Mouse (Mus musculus) retina, postnatal 1 day (tissue): Measurements from ENCODE around the gene Parvb.

Experiments
- DNase-seq: peaks from one replicate; pipeline ENCODE4 v3.0.0-alpha.2; 2012

The Parvb gene

DNA sequence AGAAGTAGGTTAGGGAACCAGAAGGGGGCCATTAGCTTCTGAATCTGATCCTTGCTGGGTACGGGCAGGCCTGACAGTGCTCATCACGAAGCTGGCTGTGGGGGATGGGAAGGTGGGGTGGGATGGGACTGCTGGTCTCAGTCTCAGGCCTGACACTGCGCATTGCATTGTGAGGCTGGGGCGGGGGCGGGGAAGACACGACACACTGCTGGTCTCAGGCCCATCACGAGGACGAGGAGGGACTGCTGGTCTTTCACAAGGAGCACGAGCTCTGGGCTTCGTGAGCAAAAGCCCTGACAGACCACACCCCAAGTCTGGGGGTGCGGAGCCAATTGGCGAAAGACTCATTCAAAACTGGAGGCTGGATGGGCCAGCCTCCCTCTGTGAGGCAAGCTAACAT is 93.9 kb downstream of the Parvb start:
- DNase-seq, result no peak

GRCm38 (mm10) chr15:84328870-84329269 is 97.0 kb downstream of the Parvb start:
- DNase-seq, result no peak

DNA sequence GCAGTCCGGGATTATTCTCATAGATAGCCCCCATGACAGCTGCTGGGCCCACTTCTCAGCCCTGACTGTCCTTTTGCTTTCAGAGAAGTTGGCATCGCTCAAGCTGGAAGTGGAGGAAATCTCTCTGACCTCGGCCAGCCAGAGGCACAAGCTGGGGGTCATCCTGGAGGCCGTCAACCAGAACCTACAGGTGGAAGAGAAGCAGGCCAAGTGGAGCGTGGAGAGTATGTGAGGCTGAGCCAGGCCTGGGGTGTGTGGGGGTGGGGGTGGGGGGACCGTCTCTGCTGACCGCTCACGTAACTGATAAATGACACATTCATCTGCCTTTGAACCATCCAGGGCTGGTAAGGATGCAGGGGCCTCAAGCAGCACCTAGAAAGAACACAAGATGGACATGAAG is 98.1 kb downstream of the Parvb start:
- DNase-seq, result no peak

- no peak for DNase-seq
Observed at GRCm38 (mm10) chr15:84331066-84331612, 99.3 kb downstream of the Parvb start.

- DNase-seq, result no peak
Observed at GRCm38 (mm10) chr15:84336281-84336817, 104.5 kb downstream of the Parvb start.

DNA sequence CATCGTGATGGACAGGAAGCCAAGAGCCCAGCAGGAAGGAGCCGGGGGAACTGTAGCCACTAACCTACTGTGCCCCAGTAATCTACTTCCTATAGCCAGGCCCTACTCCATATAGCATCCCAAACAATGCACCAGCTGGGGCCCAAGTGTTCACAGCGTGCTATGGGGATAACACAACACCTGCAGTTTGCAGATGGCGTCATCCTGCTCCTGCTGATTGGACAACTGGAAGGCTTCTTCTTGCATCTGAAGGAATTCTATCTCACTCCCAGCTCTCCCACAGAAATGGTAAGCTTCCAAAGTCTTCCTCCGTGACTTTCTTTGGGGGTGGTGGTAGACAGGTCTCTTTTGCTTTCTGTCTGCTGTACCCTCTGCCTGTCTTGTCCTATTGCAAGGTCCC is 105.8 kb downstream of the Parvb start:
- no peak for DNase-seq

- DNase-seq, result no peak
Observed at GRCm38 (mm10) chr15:84340926-84341325, 109.1 kb downstream of the Parvb start.

GRCm38 (mm10) chr15:84348769-84349168 is 116.9 kb downstream of the Parvb start:
- no peak for DNase-seq

DNA sequence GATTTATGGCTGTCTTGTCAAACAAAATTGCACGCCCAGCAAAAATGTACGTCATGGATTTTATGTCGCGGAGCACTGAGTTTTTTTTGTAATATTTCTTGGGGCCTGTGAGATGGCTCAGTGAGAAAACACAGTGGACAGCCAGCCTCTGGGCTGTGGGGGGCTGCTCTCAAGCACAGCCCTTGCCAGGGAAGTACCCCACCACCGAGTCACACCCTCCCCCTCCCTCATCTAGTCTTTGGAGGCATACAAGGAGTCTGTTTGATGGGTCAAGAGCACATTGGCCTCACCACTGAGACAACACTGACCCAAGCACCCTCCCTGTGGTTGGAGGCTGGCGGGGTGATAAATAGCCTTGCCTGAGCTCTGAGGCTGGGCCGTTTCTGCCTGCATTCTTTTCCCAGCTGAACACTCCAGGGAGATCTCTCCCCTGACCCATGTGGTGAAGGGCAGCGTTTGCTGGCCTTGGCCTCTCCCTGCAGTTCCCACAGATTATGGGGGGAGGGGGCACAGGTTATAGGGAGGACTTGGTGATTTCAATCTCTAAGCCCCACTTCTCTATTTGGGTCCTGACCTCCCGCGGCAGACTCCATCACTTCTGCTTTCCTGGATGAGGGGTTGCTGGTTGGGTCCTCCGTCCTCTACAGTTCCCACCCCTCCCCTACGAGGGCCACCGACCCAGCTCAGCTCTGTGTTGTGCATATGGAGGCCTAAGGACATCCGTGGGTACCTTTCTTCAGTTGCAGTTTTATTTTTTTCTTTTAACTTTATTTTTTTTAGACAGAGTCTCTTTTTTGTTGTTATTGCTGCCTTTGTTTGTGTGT is 118.3 kb downstream of the Parvb start:
- no peak for DNase-seq

GRCm38 (mm10) chr15:84351342-84351741 is 119.5 kb downstream of the Parvb start:
- no peak for DNase-seq

DNA sequence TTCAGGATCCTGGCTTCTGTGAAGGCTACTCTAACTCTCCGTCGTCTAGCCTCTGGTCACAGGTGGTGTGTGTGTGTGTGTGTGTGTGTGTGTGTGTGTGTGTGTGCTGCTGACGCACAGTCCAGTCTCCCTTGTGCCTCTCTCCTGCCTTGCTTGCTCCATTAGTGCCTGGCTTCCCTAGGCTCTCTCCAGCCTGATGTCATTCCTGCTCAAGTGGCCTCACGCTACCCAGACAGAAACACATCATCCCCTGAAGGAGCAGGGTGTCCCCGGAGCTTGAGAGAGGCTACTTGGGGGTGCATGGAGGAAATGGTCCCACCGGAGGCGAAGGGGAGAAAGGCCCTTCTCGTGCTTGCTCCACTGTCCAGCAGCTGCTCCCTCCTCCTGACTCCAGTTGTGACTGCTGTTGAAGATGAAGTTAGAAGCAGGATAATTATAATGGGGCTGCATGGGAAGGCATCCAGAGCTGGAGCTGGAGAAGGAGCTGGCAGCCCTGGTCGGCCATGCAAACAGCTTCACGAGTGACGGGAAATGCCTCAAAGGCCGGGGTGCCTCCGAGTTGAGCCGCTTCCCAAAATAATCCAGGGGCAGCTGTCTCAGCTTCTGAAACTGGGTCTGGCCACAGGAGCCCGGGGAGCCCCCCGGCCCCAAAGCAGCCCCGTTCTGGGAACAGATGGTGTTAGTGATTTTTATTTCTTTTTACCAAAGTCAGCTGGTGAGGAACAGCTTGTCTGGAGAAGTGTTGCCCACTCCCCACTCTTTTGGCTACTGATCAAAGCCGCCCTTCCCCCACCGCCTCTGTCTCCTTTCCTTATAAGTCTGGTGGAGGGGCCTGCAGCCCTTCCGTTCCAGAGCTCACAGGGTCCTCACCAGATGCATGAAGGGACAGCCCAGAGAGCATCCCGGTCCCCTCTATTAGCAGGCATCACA is 120.3 kb downstream of the Parvb start:
- DNase-seq, result peak; percentile 47

DNA sequence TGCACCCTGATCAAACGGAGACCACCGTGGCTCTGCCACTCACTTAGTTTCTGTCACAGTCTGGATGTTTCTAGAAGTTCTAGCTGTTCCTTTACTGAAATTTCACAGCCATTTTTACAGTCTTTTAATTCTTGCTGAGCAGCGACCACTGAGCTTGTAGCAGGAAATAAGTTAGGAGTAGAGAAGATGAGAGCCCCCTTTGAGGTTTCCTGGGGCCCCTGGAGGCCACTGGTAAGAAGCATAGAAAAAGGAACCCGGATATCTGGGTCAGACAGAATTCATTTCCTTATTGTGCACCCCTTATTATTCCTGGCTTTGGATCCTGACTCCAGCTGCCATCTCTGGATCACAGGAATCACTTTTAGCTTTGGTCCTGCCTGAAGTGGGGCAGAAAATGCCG is 123.2 kb downstream of the Parvb start:
- DNase-seq, result no peak

DNA sequence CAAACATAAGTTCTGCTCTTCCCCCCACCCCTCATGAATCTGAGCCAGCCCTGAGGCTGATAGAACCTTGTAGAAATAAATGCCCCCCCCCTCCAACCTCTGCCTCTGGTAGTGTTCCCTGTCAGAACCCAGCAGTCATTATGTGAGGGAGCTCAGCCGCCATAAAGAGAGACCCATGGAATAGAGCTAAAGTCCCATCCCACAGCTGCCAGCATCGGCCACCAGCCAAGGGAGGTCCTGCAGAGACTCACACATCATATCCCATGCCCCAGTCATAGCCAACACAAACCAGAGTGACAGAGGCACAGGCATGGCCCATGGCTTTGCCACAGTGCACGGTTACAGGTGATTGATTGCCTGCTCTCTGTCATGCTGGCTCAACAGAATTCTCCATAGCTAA is 132.9 kb downstream of the Parvb start:
- no peak for DNase-seq
